Mouse (Mus musculus) Patski (cell line): ENCODE data around the gene Uqcrh. TPM values are rescaled to one million over a fixed set of nuclear protein-coding genes. Genes with fewer than 3 reads are reported as not detected.
A peak's percentile ranks its signal among the peaks of the same experiment; 100 is the strongest.

Source experiments
- ATAC-seq: fragments of 100-300 bp; one replicate; pipeline ENCODE4 v1.8.0; 2021
- CTCF ChIA-PET: fragments of 350-600 bp; sonication (Branson Sonifier 250); formaldehyde crosslinking; loops from one replicate; lab custom pipeline; 2022; ENCODE audit warnings: inconsistent platforms; lab: Charles Lee
- POLR2A ChIA-PET: fragments of 350-600 bp; sonication (Branson Sonifier 250); formaldehyde crosslinking; loops from one replicate; lab custom pipeline; 2022; ENCODE audit warnings: antibody characterized with exemption, inconsistent platforms; lab: Charles Lee
- DNase-seq: peaks from one replicate; pipeline ENCODE4 v3.0.0-alpha.2; 2011; ENCODE audit warnings: low read depth, low spot score
- H3K27me3 ChIP-seq: fragments of 371-371 bp; one replicate; pipeline ENCODE4 v1.5.1; 2021
- CTCF ChIP-seq: fragments of 100-300 bp; IDR thresholded peaks from one replicate; pipeline ENCODE4 v1.5.1; 2021
- in situ Hi-C: fragments of 300-500 bp; cut with MboI; formaldehyde crosslinking; loops from 3 replicates; pipeline ENCODE4 v1.11.1; 2018; ENCODE audit warnings: low pct_unique_long_range_greater_than_20kb, mixed read lengths
- polyA plus RNA-seq: library from polyadenylated mRNA; unstranded; gene quantifications from one replicate; pipeline ENCODE4 v1.2.3, GENCODE M21; 2021

Uqcrh gene
- polyA plus RNA-seq: 441 TPM

GRCm38 (mm10) chr4:116074861-116075620 is at the start of gene Uqcrh, which contains the start of gene Lrrc41:
Uqcrh (minus strand) TSS chr4:116075071.
Lrrc41 (plus strand) TSS chr4:116075269.
- in situ Hi-C loops: no loop called here
- ATAC-seq (peak; percentile 72), DNase-seq (peak; percentile 91)
- TF ChIP-seq CTCF: no peak
- H3K27me3 ChIP-seq: no peaks in the 10 kb centered on the region
- POLR2A ChIA-PET: no interaction called here
- CTCF ChIA-PET: interaction anchor here (1.3 kb wide), 2 partner anchors 25 to 33 kb away, joined by 3 read pairs; no protein-coding TSS in a partner anchor

- peak; percentile 86 for ATAC-seq
- no peaks in the 10 kb centered on the region for H3K27me3 ChIP-seq
- ChIA-PET POLR2A (interaction anchor here (0.6 to 0.7 kb wide), 3 partner anchors 29 to 413 kb away, joined by 3 read pairs; no protein-coding TSS in a partner anchor), CTCF (interaction anchor here (1.3 kb wide), 1 partner anchor 34 kb away, joined by 3 read pairs; no protein-coding TSS in a partner anchor)
- in situ Hi-C loops: no loop called here
- peak; percentile 55 for DNase-seq
- TF ChIP-seq CTCF: no peak
These were observed 49.0 kb upstream of the Uqcrh start, which contains the start of the genes Rad54l and Pomgnt1 for GRCm38 (mm10) chr4:116123602-116124519. Rad54l (minus strand) TSS chr4:116123690. Pomgnt1 (plus strand) TSS chr4:116123840.

- POLR2A ChIA-PET: no interaction called here
- in situ Hi-C loops: no loop called here
- H3K27me3 ChIP-seq: no peaks in the 10 kb centered on the region
- DNase-seq: no peak
- CTCF ChIA-PET: no interaction called here
- no peak for ATAC-seq
- no peak for TF ChIP-seq CTCF
These were observed 47.9 kb upstream of the Uqcrh start for GRCm38 (mm10) chr4:116122762-116123161.

- ChIA-PET POLR2A (no interaction called here), CTCF (no interaction called here)
- DNase-seq (no peak), ATAC-seq (no peak)
- H3K27me3 ChIP-seq: no peaks in the 10 kb centered on the region
- in situ Hi-C loops: no loop called here
- TF ChIP-seq CTCF: no peak
These were observed 36.6 kb upstream of the Uqcrh start for GRCm38 (mm10) chr4:116111486-116111885.

- no peak for TF ChIP-seq CTCF
- no peak for DNase-seq
- ChIA-PET CTCF (no interaction called here), POLR2A (no interaction called here)
- no peak for ATAC-seq
- no peaks in the 10 kb centered on the region for H3K27me3 ChIP-seq
- in situ Hi-C loops: no loop called here
These were observed 35.8 kb upstream of the Uqcrh start for GRCm38 (mm10) chr4:116110695-116111094.

- CTCF ChIA-PET: interaction anchor here (1.4 kb wide), 1 partner anchor 15 kb away, joined by 4 read pairs; no protein-coding TSS in a partner anchor
- ATAC-seq: no peak
- in situ Hi-C loops: no loop called here
- TF ChIP-seq CTCF: no peak
- DNase-seq: no peak
- H3K27me3 ChIP-seq: no peaks in the 10 kb centered on the region
- POLR2A ChIA-PET: no interaction called here
These were observed 30.4 kb upstream of the Uqcrh start for GRCm38 (mm10) chr4:116105278-116105677.

GRCm38 (mm10) chr4:116100959-116101358 is 26.1 kb upstream of the Uqcrh start:
- TF ChIP-seq CTCF: no peak
- H3K27me3 ChIP-seq: no peaks in the 10 kb centered on the region
- DNase-seq (no peak), ATAC-seq (no peak)
- CTCF ChIA-PET: interaction anchor here (1.2 kb wide), 1 partner anchor 8 kb away, joined by 3 read pairs; no protein-coding TSS in a partner anchor
- POLR2A ChIA-PET: no interaction called here
- in situ Hi-C loops: no loop called here

GRCm38 (mm10) chr4:116097211-116097610 is 22.3 kb upstream of the Uqcrh start:
- no peak for DNase-seq
- no peaks in the 10 kb centered on the region for H3K27me3 ChIP-seq
- ATAC-seq: no peak
- CTCF ChIA-PET: no interaction called here
- in situ Hi-C loops: no loop called here
- POLR2A ChIA-PET: no interaction called here
- TF ChIP-seq CTCF: no peak

- no peak for TF ChIP-seq CTCF
- ATAC-seq: no peak
These were observed 21.4 kb upstream of the Uqcrh start for GRCm38 (mm10) chr4:116096291-116096690.

GRCm38 (mm10) chr4:116088510-116089249 is 13.8 kb upstream of the Uqcrh start:
- no peak for ATAC-seq
- H3K27me3 ChIP-seq: no peaks in the 10 kb centered on the region

More at GRCm38 (mm10) chr4:116096291-116096690, 21.4 kb upstream of the Uqcrh start:
- POLR2A ChIA-PET: no interaction called here
- no peak for DNase-seq
- no peaks in the 10 kb centered on the region for H3K27me3 ChIP-seq
- CTCF ChIA-PET: no interaction called here
- in situ Hi-C loops: no loop called here

More at GRCm38 (mm10) chr4:116088510-116089249, 13.8 kb upstream of the Uqcrh start:
- POLR2A ChIA-PET: interaction anchor here (1.1 kb wide), 1 partner anchor 10 kb away, joined by 6 read pairs; no protein-coding TSS in a partner anchor
- CTCF ChIA-PET: interaction anchor here (2.1 kb wide), 1 partner anchor 9 kb away, joined by 4 read pairs; no protein-coding TSS in a partner anchor
- no peak for TF ChIP-seq CTCF
- no peak for DNase-seq
- in situ Hi-C loops: no loop called here
